Mouse (Mus musculus) cerebellum, postnatal 25 days (tissue): Measurements from ENCODE around the gene Mark3.
A peak's percentile ranks its signal among the peaks of the same experiment; 100 is the strongest.
"Not testable (repeated sequence)": the region's sequence is repeated elsewhere in the genome, so short reads cannot be mapped to it uniquely, and the experiment has no call there.

Experiments
- DNase-seq, 2 experiments: peaks; one replicate each; pipeline ENCODE4 v3.0.0; 2021; ENCODE audit warnings: mixed read lengths in 2 of 2

The Mark3 gene

GRCm38 (mm10) chr12:111653434-111653833 is 79.1 kb downstream of the Mark3 start:
- DNase-seq, result peak; percentile 81 to 88

- DNase-seq, result no peak
These were observed 81.4 kb downstream of the Mark3 start for GRCm38 (mm10) chr12:111655695-111656094.

GRCm38 (mm10) chr12:111659331-111659730 is 85.0 kb downstream of the Mark3 start:
- no peak for DNase-seq

GRCm38 (mm10) chr12:111660628-111661027 is 86.3 kb downstream of the Mark3 start:
- DNase-seq, result no peak

- not testable (repeated sequence) for DNase-seq
These were observed 87.2 kb downstream of the Mark3 start for GRCm38 (mm10) chr12:111661554-111661953.

- DNase-seq, result no peak
These were observed 89.2 kb downstream of the Mark3 start for GRCm38 (mm10) chr12:111663228-111664143.

GRCm38 (mm10) chr12:111664144-111664634 is 89.9 kb downstream of the Mark3 start:
- DNase-seq, result peak in 1 of 2 experiments; percentile 38

GRCm38 (mm10) chr12:111665041-111665880 is 90.9 kb downstream of the Mark3 start:
- DNase-seq, result no peak

- DNase-seq, result no peak
These were observed 92.1 kb downstream of the Mark3 start for GRCm38 (mm10) chr12:111666380-111666779.

- DNase-seq, result no peak
These were observed 93.1 kb downstream of the Mark3 start for GRCm38 (mm10) chr12:111667421-111667820.

- DNase-seq, result peak; percentile 97 to 99
These were observed 94.2 kb downstream of the Mark3 start for GRCm38 (mm10) chr12:111668457-111668912.

- DNase-seq, result peak; percentile 53 to 64
These were observed 94.9 kb downstream of the Mark3 start for GRCm38 (mm10) chr12:111669000-111669788.

- peak in 1 of 2 experiments; percentile 49 for DNase-seq
These were observed 95.6 kb downstream of the Mark3 start for GRCm38 (mm10) chr12:111669961-111670360.

- peak; percentile 88 for DNase-seq
These were observed 96.1 kb downstream of the Mark3 start for GRCm38 (mm10) chr12:111670371-111670971.

- DNase-seq, result no peak
These were observed 96.7 kb downstream of the Mark3 start for GRCm38 (mm10) chr12:111670976-111671375.

GRCm38 (mm10) chr12:111671431-111671902 is 97.1 kb downstream of the Mark3 start:
- peak; percentile 86 to 88 for DNase-seq

GRCm38 (mm10) chr12:111672176-111672575 is 97.9 kb downstream of the Mark3 start, which contains the start of gene Ckb:
Gene Ckb (minus strand): TSS chr12:111672338.
- peak; percentile 96 for DNase-seq

- peak in 1 of 2 experiments; percentile 71 for DNase-seq
These were observed 98.3 kb downstream of the Mark3 start for GRCm38 (mm10) chr12:111672581-111672980.

- DNase-seq, result no peak
These were observed 100.6 kb downstream of the Mark3 start for GRCm38 (mm10) chr12:111674850-111675486.

GRCm38 (mm10) chr12:111675797-111676580 is 101.7 kb downstream of the Mark3 start:
- DNase-seq, result no peak
